Mouse (Mus musculus): ENCODE data around the gene Eva1c. TPM values are rescaled to one million over a fixed set of nuclear protein-coding genes. Genes with fewer than 3 reads are reported as not detected.

The Eva1c gene
- polyA plus RNA-seq, 1 experiment from 2014 or later: 0.70 TPM

GRCm38 (mm10) chr16:90829136-90829535 is 2.6 kb downstream of the Eva1c start:
- Histone ChIP-seq H3K9me3 (no peaks in the 10 kb centered on the region), H3K27me3 (replicated peaks) (peaks cover 21% of the 10 kb centered on the region), H3K4me3 (replicated peaks) (no peak overlapping the region), H3K9ac (no peak overlapping the region), H3K36me3 (no peaks in the 10 kb centered on the region), H3K4me1 (replicated peaks) (peaks cover 18% of the 10 kb centered on the region), H3K27ac (no peak overlapping the region), H3K4me2 (replicated peaks) (no peak overlapping the region)
- 83% methylated on average over 7 of the region's 7 CpGs for WGBS
- no peak for ATAC-seq

- under 1% methylated on average over 44 of the region's 45 CpGs for WGBS
- peak overlapping the region; percentile 50 for H3K9ac ChIP-seq
- no peaks in the 10 kb centered on the region for H3K36me3 ChIP-seq
- peak overlapping the region; percentile 98 for H3K4me2 ChIP-seq (replicated peaks)
- no peaks in the 10 kb centered on the region for H3K9me3 ChIP-seq
- peak; percentile 94 for ATAC-seq
- H3K4me3 ChIP-seq (replicated peaks): peak overlapping the region; percentile 53
- H3K27ac ChIP-seq: no peak overlapping the region
- peaks cover 18% of the 10 kb centered on the region for H3K4me1 ChIP-seq (replicated peaks)
- H3K27me3 ChIP-seq (replicated peaks): peaks cover 21% of the 10 kb centered on the region
Measured at GRCm38 (mm10) chr16:90829894-90830685, 3.6 kb downstream of the Eva1c start.

GRCm38 (mm10) chr16:90830686-90831439 is 4.3 kb downstream of the Eva1c start:
- no peak overlapping the region for H3K27ac ChIP-seq
- peaks cover 21% of the 10 kb centered on the region for H3K27me3 ChIP-seq (replicated peaks)
- peak overlapping the region; percentile 98 for H3K4me2 ChIP-seq (replicated peaks)
- no peaks in the 10 kb centered on the region for H3K9me3 ChIP-seq
- H3K4me1 ChIP-seq (replicated peaks): peaks cover 18% of the 10 kb centered on the region
- H3K36me3 ChIP-seq: no peaks in the 10 kb centered on the region
- under 1% methylated on average over 67 of the region's 67 CpGs for WGBS
- peak overlapping the region; percentile 50 for H3K9ac ChIP-seq
- ATAC-seq: peak; percentile 73
- peak overlapping the region; percentile 53 for H3K4me3 ChIP-seq (replicated peaks)

GRCm38 (mm10) chr16:90831676-90832075 is 5.2 kb downstream of the Eva1c start:
- no peaks in the 10 kb centered on the region for H3K9me3 ChIP-seq
- ATAC-seq: no peak
- H3K27me3 ChIP-seq (replicated peaks): peaks cover 21% of the 10 kb centered on the region
- 22% methylated on average over 15 of the region's 15 CpGs for WGBS
- H3K27ac ChIP-seq: no peak overlapping the region
- peaks cover 18% of the 10 kb centered on the region for H3K4me1 ChIP-seq (replicated peaks)
- H3K9ac ChIP-seq: no peak overlapping the region
- H3K4me3 ChIP-seq (replicated peaks): no peak overlapping the region; the same call in 1 of the 2 replicates
- H3K36me3 ChIP-seq: no peaks in the 10 kb centered on the region
- H3K4me2 ChIP-seq (replicated peaks): peak overlapping the region; percentile 98

GRCm38 (mm10) chr16:90832495-90832894 is 6.0 kb downstream of the Eva1c start:
- Histone ChIP-seq H3K4me3 (replicated peaks) (no peak overlapping the region), H3K36me3 (no peaks in the 10 kb centered on the region), H3K9ac (no peak overlapping the region), H3K4me1 (replicated peaks) (peaks cover 18% of the 10 kb centered on the region), H3K4me2 (replicated peaks) (no peak overlapping the region), H3K27ac (no peak overlapping the region), H3K27me3 (replicated peaks) (peaks cover 21% of the 10 kb centered on the region), H3K9me3 (no peaks in the 10 kb centered on the region)
- no peak for ATAC-seq
- WGBS: 43% methylated on average over 6 of the region's 6 CpGs

GRCm38 (mm10) chr16:90833041-90833791 is 6.7 kb downstream of the Eva1c start:
- ATAC-seq: no peak
- Histone ChIP-seq H3K4me1 (replicated peaks) (peaks cover 18% of the 10 kb centered on the region), H3K4me3 (replicated peaks) (no peak overlapping the region), H3K4me2 (replicated peaks) (no peak overlapping the region), H3K36me3 (no peaks in the 10 kb centered on the region), H3K27ac (no peak overlapping the region), H3K9ac (no peak overlapping the region), H3K27me3 (replicated peaks) (peaks cover 21% of the 10 kb centered on the region), H3K9me3 (no peaks in the 10 kb centered on the region)
- 46% methylated on average over 9 of the region's 9 CpGs for WGBS

- H3K9me3 ChIP-seq: no peaks in the 10 kb centered on the region
- H3K4me1 ChIP-seq (replicated peaks): no peaks in the 10 kb centered on the region
- no peak overlapping the region for H3K27ac ChIP-seq
- H3K27me3 ChIP-seq (replicated peaks): 0 out of 2 replicates have a peak, but pooled peaks cover 4% of the 10 kb centered on the region
- H3K9ac ChIP-seq: no peak overlapping the region
- ATAC-seq: no peak
- no peak overlapping the region for H3K4me2 ChIP-seq (replicated peaks)
- whole genome bisulfite sequencing: 58% methylated on average over 8 of the region's 8 CpGs
- H3K36me3 ChIP-seq: no peaks in the 10 kb centered on the region
- H3K4me3 ChIP-seq (replicated peaks): no peak overlapping the region
Measured at GRCm38 (mm10) chr16:90837431-90837830, 10.9 kb downstream of the Eva1c start.

- Histone ChIP-seq H3K4me2 (replicated peaks) (no peak overlapping the region), H3K4me3 (replicated peaks) (no peak overlapping the region), H3K9me3 (no peaks in the 10 kb centered on the region), H3K27ac (no peak overlapping the region), H3K27me3 (replicated peaks) (no peaks in the 10 kb centered on the region), H3K36me3 (no peaks in the 10 kb centered on the region), H3K4me1 (replicated peaks) (no peaks in the 10 kb centered on the region), H3K9ac (no peak overlapping the region)
- no peak for ATAC-seq
- 68% methylated on average over 9 of the region's 9 CpGs for WGBS
Measured at GRCm38 (mm10) chr16:90842164-90842563, 15.6 kb downstream of the Eva1c start.

GRCm38 (mm10) chr16:90845038-90845437 is 18.5 kb downstream of the Eva1c start:
- Histone ChIP-seq H3K27ac (no peak overlapping the region), H3K36me3 (no peaks in the 10 kb centered on the region), H3K4me1 (replicated peaks) (no peaks in the 10 kb centered on the region), H3K4me3 (replicated peaks) (no peak overlapping the region), H3K9ac (no peak overlapping the region), H3K27me3 (replicated peaks) (no peaks in the 10 kb centered on the region), H3K4me2 (replicated peaks) (no peak overlapping the region), H3K9me3 (no peaks in the 10 kb centered on the region)
- 78% methylated on average over 6 of the region's 6 CpGs for WGBS
- no peak for ATAC-seq

- Histone ChIP-seq H3K36me3 (no peaks in the 10 kb centered on the region), H3K4me2 (replicated peaks) (no peak overlapping the region), H3K9me3 (no peaks in the 10 kb centered on the region), H3K27me3 (replicated peaks) (no peaks in the 10 kb centered on the region), H3K4me1 (replicated peaks) (no peaks in the 10 kb centered on the region), H3K27ac (no peak overlapping the region), H3K4me3 (replicated peaks) (no peak overlapping the region), H3K9ac (no peak overlapping the region)
- WGBS: 81% methylated on average over 13 of the region's 13 CpGs
- no peak for ATAC-seq
Measured at GRCm38 (mm10) chr16:90845591-90845990, 19.1 kb downstream of the Eva1c start.

GRCm38 (mm10) chr16:90848697-90849096 is 22.2 kb downstream of the Eva1c start:
- no peaks in the 10 kb centered on the region for H3K36me3 ChIP-seq
- no peaks in the 10 kb centered on the region for H3K4me1 ChIP-seq (replicated peaks)
- H3K4me2 ChIP-seq (replicated peaks): no peak overlapping the region
- WGBS: 67% methylated on average over 7 of the region's 7 CpGs
- no peaks in the 10 kb centered on the region for H3K9me3 ChIP-seq
- no peak overlapping the region for H3K9ac ChIP-seq
- H3K27ac ChIP-seq: no peak overlapping the region
- H3K4me3 ChIP-seq (replicated peaks): no peak overlapping the region
- no peak for ATAC-seq
- no peaks in the 10 kb centered on the region for H3K27me3 ChIP-seq (replicated peaks)

- no peaks in the 10 kb centered on the region for H3K9me3 ChIP-seq
- H3K4me1 ChIP-seq (replicated peaks): no peaks in the 10 kb centered on the region
- H3K36me3 ChIP-seq: no peaks in the 10 kb centered on the region
- H3K9ac ChIP-seq: no peak overlapping the region
- no peak for ATAC-seq
- no peak overlapping the region for H3K4me3 ChIP-seq (replicated peaks)
- 50% methylated on average over 12 of the region's 12 CpGs for WGBS
- no peaks in the 10 kb centered on the region for H3K27me3 ChIP-seq (replicated peaks)
- H3K27ac ChIP-seq: no peak overlapping the region
- no peak overlapping the region for H3K4me2 ChIP-seq (replicated peaks)
Measured at GRCm38 (mm10) chr16:90849262-90849661, 22.7 kb downstream of the Eva1c start.

Measured in intestine, embryonic 15.5 days (tissue).